26 mouse cellular contexts compared by ENCODE assay signal in genomic region chr14:99812741-99813485, GRCm38 (mm10).
"Had no signal": no experiment of that assay in that cellular context is flagged by ENCODE, and none has a peak within 500 bp of the region (broad histone marks: within the 10 kb centered on the region; RNA-seq: fewer than 3 reads in every experiment).

No protein-coding gene starts in this region.

- H3K27ac ChIP-seq: gastrocnemius, adult 2 months; heart, embryonic 10.5 days; heart, embryonic 13.5 days; heart, embryonic 15.5 days; hindbrain, embryonic 13.5 days; hindbrain, embryonic 15.5 days; hindbrain, postnatal 0 days; layer of hippocampus, adult 2 months; limb, embryonic 10.5 days; limb, embryonic 12.5 days; liver, embryonic 13.5 days; liver, embryonic 15.5 days had no signal

- H3K4me2 ChIP-seq: heart, embryonic 13.5 days; heart, embryonic 15.5 days; hindbrain, embryonic 13.5 days; hindbrain, embryonic 15.5 days; limb, embryonic 12.5 days; liver, embryonic 11.5 days; liver, embryonic 13.5 days; liver, embryonic 15.5 days had no signal

- H3K4me1 ChIP-seq: heart, embryonic 10.5 days; hindbrain, embryonic 13.5 days; hindbrain, embryonic 15.5 days; limb, embryonic 10.5 days; limb, embryonic 12.5 days; liver, embryonic 13.5 days; liver, embryonic 15.5 days had no signal

- H3K4me3 ChIP-seq: gastrocnemius, adult 2 months; heart, embryonic 10.5 days; heart, embryonic 13.5 days; heart, embryonic 15.5 days; hindbrain, embryonic 13.5 days; hindbrain, embryonic 15.5 days; layer of hippocampus, adult 2 months; limb, embryonic 10.5 days; limb, embryonic 12.5 days; liver, embryonic 13.5 days; liver, embryonic 15.5 days had no signal

- H3K36me3 ChIP-seq: heart, embryonic 10.5 days; heart, embryonic 13.5 days; heart, embryonic 15.5 days; hindbrain, embryonic 13.5 days; hindbrain, embryonic 15.5 days; limb, embryonic 10.5 days; limb, embryonic 12.5 days; liver, embryonic 13.5 days; liver, embryonic 15.5 days had no signal

- ATAC-seq: hindbrain, postnatal 0 days; liver, postnatal 0 days had no signal

- H3K9me3 ChIP-seq: heart, embryonic 10.5 days; heart, embryonic 13.5 days; heart, embryonic 15.5 days; hindbrain, embryonic 13.5 days; hindbrain, embryonic 15.5 days; limb, embryonic 10.5 days; limb, embryonic 12.5 days; liver, embryonic 13.5 days; liver, embryonic 15.5 days had no signal

- DNase-seq: gastrocnemius, adult 2 months; gastrocnemius, postnatal 10 days; gastrocnemius, postnatal 25 days; heart, adult 18-20 months; heart, postnatal 14 days; heart, postnatal 36 days; kidney, adult 18-20 months; kidney, adult 8-10 months; kidney, postnatal 10 days; kidney, postnatal 25 days; kidney, postnatal 4 days; layer of hippocampus, postnatal 36 days; liver; liver, embryonic 13.5 days; liver, postnatal 0 days had no signal

- H3K9ac ChIP-seq: heart, embryonic 13.5 days; heart, embryonic 15.5 days; hindbrain, embryonic 13.5 days; hindbrain, embryonic 15.5 days; limb, embryonic 12.5 days; liver, embryonic 13.5 days; liver, embryonic 15.5 days; liver, postnatal 0 days had no signal

- H3K27me3 ChIP-seq: heart, embryonic 13.5 days; heart, embryonic 15.5 days; hindbrain, embryonic 13.5 days; hindbrain, embryonic 15.5 days; limb, embryonic 12.5 days; liver, embryonic 13.5 days; liver, embryonic 15.5 days had no signal
